Mouse (Mus musculus) liver, embryonic 16.5 days (tissue): ENCODE data around the gene Wfdc15a. TPM values are rescaled to one million over a fixed set of nuclear protein-coding genes. Genes with fewer than 3 reads are reported as not detected.
"Not testable (repeated sequence)": the region's sequence is repeated elsewhere in the genome, so short reads cannot be mapped to it uniquely, and the experiment has no call there.

Experiments used
- ATAC-seq: fragments of 200-750 bp; cut with Nextera tagmentation; 2 replicates; pipeline ENCODE4 v1.8.0; 2017; ENCODE audit warnings: low read depth, mild to moderate bottlenecking, moderate number of reproducible peaks, moderate library complexity
- H3K27ac ChIP-seq: fragments of 300-500 bp; sonication (generic); 2 replicates; pipeline ENCODE4 v1.5.1; 2014; ENCODE audit warnings: mild to moderate bottlenecking, low read length
- H3K27me3 ChIP-seq: fragments of 300-500 bp; sonication (generic); 2 replicates; pipeline ENCODE4 v1.6.1; 2014; ENCODE audit warnings: low read depth, low read length, mixed read lengths; ENCODE audit not compliant: control insufficient read depth, insufficient read depth
- H3K36me3 ChIP-seq: fragments of 300-500 bp; sonication (generic); 2 replicates; pipeline ENCODE4 v1.6.1; 2014; ENCODE audit warnings: mild to moderate bottlenecking; ENCODE audit not compliant: control insufficient read depth, insufficient read depth
- H3K4me1 ChIP-seq: fragments of 300-500 bp; sonication (generic); 2 replicates; pipeline ENCODE4 v1.6.1; 2014; ENCODE audit warnings: low read depth, low read length, mixed read lengths; ENCODE audit not compliant: control insufficient read depth
- H3K4me2 ChIP-seq: fragments of 300-500 bp; sonication (generic); 2 replicates; pipeline ENCODE4 v1.6.1; 2014; ENCODE audit warnings: low read depth, low read length, mixed read lengths
- H3K4me3 ChIP-seq: fragments of 300-500 bp; sonication (generic); 2 replicates; pipeline ENCODE4 v1.5.1; 2014; ENCODE audit warnings: low read depth, mild to moderate bottlenecking, low read length
- H3K9ac ChIP-seq: fragments of 300-500 bp; sonication (generic); 2 replicates; pipeline ENCODE4 v1.6.1; 2014; ENCODE audit warnings: low read depth, low read length
- H3K9me3 ChIP-seq: fragments of 300-500 bp; sonication (generic); replicated peaks from 2 replicates; pipeline ENCODE4 v1.6.1; 2016; ENCODE audit warnings: low read length; ENCODE audit not compliant: control insufficient read depth
- WGBS: fragments of 180-500 bp; shearing (Covaris S2); extraction: QIAGEN DNeasy Blood & Tissue Kit; methylation state at CpG from one replicate; pipeline ENCODE4 v1.1.7; 2014; ENCODE audit not compliant: insufficient replicate concordance; 5-methylcytosine and 5-hydroxymethylcytosine counted together
- polyA plus RNA-seq: library from polyadenylated mRNA; unstranded; fragments of >200 nt; fragmentation: Nextera tagmentation; extraction: Ambion mirVana; gene quantifications from 2 replicates; pipeline ENCODE4 v1.2.1, GENCODE M21; 2015

Wfdc15a gene
- polyA plus RNA-seq, 1 experiment from 2014 or later: not detected

DNA sequence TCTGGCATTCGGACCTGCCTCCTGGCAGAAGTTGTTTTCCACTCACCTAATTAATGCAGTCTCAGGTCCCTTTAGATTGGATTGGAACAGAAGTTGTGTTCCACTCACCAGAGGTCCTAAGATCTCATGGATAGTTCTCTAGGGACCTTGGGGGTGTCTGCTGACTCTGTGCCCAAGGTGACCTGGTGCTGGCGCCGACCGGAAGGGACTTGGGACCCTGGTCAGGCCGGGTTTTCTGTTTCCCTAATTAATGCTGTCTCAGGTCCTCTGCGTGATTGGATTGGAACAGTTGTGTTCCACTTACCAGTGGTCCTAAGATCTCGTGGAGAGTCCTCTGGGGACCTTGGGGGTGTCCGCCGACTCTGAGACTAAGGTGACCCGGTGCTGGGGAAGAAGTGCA, 6.1 kb upstream of the Wfdc15a start:
- 70% methylated on average over 10 of the region's 10 CpGs for WGBS
- ATAC-seq, H3K9ac ChIP-seq: not testable (repeated sequence)

DNA sequence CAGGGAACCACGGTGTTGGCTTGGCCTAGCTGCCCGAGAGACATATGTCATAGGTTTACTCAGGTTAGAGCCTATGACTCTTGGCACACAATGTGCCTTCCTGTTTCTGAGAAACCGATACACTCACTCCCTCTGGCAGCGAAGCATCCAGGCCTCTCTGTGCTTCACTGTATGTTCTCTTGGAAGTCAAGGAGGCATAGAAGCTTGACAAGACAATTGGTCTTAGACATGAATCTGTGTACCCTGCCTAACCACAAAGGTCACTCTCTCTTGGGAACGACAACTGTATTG, 3.3 kb downstream of the Wfdc15a start:
- Histone ChIP-seq H3K36me3 (no peaks in the 10 kb centered on the region), H3K27ac (no peak overlapping the region)
- ATAC-seq: no peak

More for the DNA sequence above, 6.1 kb upstream of the Wfdc15a start:
- not testable (repeated sequence) for H3K36me3 ChIP-seq, H3K27ac ChIP-seq, H3K27me3 ChIP-seq, H3K4me1 ChIP-seq, H3K9me3 ChIP-seq, H3K4me3 ChIP-seq, H3K4me2 ChIP-seq

DNA sequence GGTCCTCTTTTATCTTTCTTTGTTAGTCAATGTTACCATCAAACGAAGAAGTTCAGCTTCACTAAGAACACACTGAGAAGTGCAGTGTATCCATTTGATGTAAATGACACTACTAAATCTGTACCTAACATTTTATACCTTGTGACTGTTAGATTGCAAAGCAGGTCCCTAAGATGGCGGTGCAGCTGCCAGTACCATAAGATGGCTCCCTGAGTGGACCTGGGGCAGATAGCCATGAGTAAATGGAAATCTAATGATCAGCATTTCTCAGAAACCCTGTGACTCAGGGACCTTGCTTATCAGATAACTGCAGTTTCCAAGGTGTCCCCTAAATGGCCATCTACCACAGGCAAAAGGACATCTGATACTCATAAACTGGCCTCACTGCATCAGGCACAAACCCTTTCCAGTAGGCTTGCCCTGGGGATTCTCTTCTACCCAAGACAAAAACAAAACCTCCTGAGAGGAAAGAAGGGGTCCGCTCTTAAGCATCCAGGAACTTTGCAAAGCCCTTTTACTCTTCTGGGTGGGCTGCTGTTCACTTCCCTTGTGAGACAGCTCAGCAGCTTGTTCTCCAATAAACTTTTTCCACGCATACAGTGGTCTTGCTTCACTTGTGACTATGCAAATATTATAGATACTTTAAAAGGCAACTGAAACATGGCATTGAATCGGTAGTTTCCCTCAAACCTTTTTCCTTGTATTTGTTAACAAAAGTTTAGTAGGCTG, 3.8 kb downstream of the Wfdc15a start:
- Histone ChIP-seq H3K27ac (no peak overlapping the region), H3K9me3 (no peaks in the 10 kb centered on the region), H3K4me2 (no peak overlapping the region), H3K4me3 (no peak overlapping the region), H3K36me3 (no peaks in the 10 kb centered on the region), H3K27me3 (no peaks in the 10 kb centered on the region), H3K9ac (no peak overlapping the region), H3K4me1 (no peaks in the 10 kb centered on the region)
- ATAC-seq: no peak
- 59% methylated on average over 5 of the region's 5 CpGs for WGBS

More for the DNA sequence above, 3.3 kb downstream of the Wfdc15a start:
- no peaks in the 10 kb centered on the region for H3K9me3 ChIP-seq
- H3K27me3 ChIP-seq: no peaks in the 10 kb centered on the region
- 67% methylated on average over 5 of the region's 5 CpGs for WGBS
- H3K4me1 ChIP-seq: no peaks in the 10 kb centered on the region
- no peak overlapping the region for H3K4me3 ChIP-seq
- no peak overlapping the region for H3K9ac ChIP-seq
- H3K4me2 ChIP-seq: no peak overlapping the region

DNA sequence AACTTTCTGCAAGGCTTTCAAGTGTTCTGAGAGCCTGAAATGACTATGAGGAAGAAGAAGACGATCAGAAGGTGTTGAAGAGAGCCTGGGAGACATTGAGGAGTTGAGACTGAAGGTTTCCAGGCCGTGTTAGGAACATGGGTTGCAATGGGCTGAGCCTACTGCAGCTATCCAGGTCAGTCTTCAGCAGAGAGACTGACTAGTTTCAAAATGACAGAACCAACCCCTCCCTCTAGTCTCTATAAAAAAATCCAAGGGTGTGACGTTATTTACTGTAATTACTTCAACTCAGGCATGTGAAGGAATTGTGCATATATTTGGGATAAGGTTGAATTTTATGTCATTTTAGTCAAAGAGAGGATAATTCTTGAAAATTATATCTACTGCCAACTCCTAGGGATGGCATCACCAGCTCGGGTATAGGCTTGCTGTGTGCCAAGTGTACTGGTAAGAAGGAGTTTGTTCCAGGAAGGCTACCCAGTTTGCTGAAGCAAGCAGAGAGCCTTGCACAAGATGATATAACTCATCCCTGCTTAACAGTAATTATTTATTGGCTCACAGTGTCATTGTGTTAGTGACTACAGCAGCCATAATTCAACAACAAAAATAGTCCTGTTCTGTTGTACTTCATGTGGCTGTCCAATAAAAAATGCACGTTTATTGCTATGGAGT, 4.8 kb downstream of the Wfdc15a start:
- no peaks in the 10 kb centered on the region for H3K27me3 ChIP-seq
- H3K27ac ChIP-seq: no peak overlapping the region
- H3K9ac ChIP-seq: no peak overlapping the region
- ATAC-seq: no peak
- H3K4me3 ChIP-seq: no peak overlapping the region
- H3K4me1 ChIP-seq: no peaks in the 10 kb centered on the region
- no peaks in the 10 kb centered on the region for H3K36me3 ChIP-seq
- no peak overlapping the region for H3K4me2 ChIP-seq
- H3K9me3 ChIP-seq: no peaks in the 10 kb centered on the region
- WGBS: 46% methylated on average over 5 of the region's 5 CpGs

DNA sequence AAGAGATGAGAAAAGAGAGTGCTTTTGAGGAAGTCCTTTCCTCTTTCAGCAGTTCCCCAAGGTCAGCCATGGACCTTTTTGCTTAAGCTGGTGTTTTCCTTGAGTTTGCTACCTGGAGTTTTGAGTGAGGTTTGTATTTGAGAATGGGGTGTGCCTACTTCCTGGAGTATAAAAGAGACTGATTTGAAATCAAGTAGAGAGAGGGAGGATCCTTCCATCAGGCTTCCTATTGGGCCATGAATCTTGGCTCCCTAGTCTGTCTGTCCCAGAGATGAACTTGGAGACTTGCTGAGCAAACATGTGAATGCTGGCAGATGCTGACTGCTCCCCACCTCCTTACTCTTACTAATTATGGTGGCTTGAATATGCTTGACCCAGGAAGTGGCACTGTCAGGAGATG, 7.7 kb downstream of the Wfdc15a start:
- ATAC-seq: no peak
- Histone ChIP-seq H3K4me3 (no peak overlapping the region), H3K27me3 (no peaks in the 10 kb centered on the region), H3K27ac (no peak overlapping the region), H3K9me3 (no peaks in the 10 kb centered on the region), H3K9ac (no peak overlapping the region), H3K4me2 (no peak overlapping the region), H3K4me1 (no peaks in the 10 kb centered on the region), H3K36me3 (no peaks in the 10 kb centered on the region)

DNA sequence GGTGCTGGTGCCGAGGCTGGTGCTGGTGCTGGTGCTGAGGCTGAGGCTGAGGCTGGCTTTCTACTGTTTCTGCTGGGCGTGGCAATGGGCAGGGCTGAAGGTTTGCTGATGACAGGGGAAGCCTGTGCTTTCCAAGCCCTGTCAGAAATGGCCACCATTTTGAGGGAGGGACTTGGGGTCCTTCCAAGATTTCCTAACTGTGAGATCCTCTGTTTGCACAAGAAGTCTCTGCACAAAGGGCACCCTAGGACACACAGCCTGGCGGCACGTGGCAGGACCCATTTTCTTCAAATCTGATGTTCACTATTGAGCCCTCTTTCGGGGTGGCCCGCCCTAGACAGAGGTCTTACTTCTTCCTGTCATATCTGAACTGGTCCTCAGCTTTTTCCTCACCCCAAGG, 9.4 kb downstream of the Wfdc15a start, which contains the start of gene Wfdc12:
Gene Wfdc12 (minus strand): TSS at position 33 of the 400 bp plus-strand sequence.
- no peaks in the 10 kb centered on the region for H3K9me3 ChIP-seq
- H3K27me3 ChIP-seq: no peaks in the 10 kb centered on the region

DNA sequence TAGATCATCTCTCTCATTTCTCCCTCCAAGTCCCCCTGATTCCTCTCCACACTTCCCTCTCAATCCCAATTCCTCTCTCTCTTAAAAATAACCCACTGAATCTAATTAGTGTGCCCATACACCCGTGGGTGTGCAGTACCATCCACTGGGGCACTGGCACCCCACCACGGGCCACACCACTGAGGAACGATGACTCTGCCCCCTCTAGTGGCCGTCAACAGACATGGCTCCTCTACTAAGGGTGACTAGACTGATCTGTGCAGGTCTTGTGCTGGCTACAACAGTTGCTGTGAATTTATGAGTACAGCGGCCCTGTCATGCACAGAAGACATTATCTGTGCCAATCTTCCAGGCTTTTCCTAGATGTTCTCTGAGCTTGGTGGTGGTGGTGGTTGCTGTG, 11.2 kb downstream of the Wfdc15a start:
- no peak for ATAC-seq
- Histone ChIP-seq H3K4me3 (no peak overlapping the region), H3K4me2 (no peak overlapping the region), H3K27me3 (no peaks in the 10 kb centered on the region), H3K9ac (no peak overlapping the region), H3K36me3 (no peaks in the 10 kb centered on the region), H3K27ac (no peak overlapping the region), H3K4me1 (no peaks in the 10 kb centered on the region), H3K9me3 (no peaks in the 10 kb centered on the region)
- WGBS: 20% methylated on average over 5 of the region's 5 CpGs

More for the DNA sequence above, 9.4 kb downstream of the Wfdc15a start, which contains the start of gene Wfdc12:
- 63% methylated on average over 6 of the region's 6 CpGs for WGBS
- no peak within 1 kb of the TSS for H3K9ac ChIP-seq
- H3K27ac ChIP-seq: no peak within 1 kb of the TSS
- H3K4me3 ChIP-seq: no peak within 1 kb of the TSS
- H3K4me2 ChIP-seq: no peak within 1 kb of the TSS
- H3K36me3 ChIP-seq: no peaks in the 10 kb centered on the region
- no peak for ATAC-seq
- no peaks in the 10 kb centered on the region for H3K4me1 ChIP-seq

DNA sequence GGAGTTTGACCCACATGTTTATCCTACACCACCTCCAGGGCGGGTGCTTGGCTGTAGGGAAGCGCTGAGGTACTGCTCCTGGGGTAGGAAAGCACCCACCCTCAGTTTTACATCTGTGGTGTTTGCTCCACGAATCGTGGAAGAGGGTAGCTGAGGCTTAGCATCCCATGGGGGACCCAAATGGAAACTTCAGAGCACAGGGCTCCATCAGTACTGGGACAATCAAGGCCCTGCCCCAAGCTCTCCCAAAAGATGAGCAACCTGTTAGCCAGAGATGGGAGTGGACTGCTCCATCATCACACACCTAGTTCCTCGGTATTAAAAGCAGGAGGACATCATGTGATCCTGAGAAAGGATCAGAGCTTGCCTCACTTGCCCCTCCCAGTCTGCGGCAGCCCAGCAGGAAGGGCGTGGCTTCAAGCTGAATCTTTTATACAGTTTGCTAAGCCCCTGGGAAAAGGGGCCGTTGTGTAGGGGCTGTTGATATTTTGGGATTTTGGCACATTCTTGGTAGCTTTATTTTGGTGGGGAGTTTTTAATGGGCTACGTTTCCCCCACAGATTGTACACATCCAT, 15.7 kb downstream of the Wfdc15a start:
- Histone ChIP-seq H3K4me3 (no peak overlapping the region), H3K9ac (no peak overlapping the region), H3K27ac (no peak overlapping the region), H3K4me2 (no peak overlapping the region), H3K27me3 (no peaks in the 10 kb centered on the region), H3K9me3 (no peaks in the 10 kb centered on the region), H3K4me1 (no peaks in the 10 kb centered on the region), H3K36me3 (no peaks in the 10 kb centered on the region)
- 37% methylated on average over 9 of the region's 9 CpGs for WGBS
- ATAC-seq: no peak

DNA sequence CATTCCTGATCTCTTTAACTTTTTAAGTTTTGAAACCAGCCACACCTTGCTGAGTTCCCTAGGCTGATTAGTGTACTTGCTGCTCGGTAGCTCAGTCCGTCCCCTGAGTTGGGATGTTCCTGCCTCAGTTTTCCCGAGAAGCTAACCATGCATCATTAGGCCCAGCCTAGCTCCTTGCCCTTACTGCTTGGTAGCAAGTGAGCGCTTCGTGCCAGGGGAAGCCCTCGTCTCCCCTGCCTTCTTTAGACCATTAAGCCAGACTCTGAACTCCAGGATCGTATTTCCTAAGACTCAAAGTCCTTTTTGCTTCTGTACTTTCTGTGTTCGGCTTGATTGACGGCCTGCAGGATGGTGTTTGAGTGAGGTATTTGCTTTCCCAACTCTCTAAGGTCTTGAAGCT, 16.6 kb downstream of the Wfdc15a start:
- Histone ChIP-seq H3K4me3 (no peak overlapping the region), H3K27me3 (no peaks in the 10 kb centered on the region), H3K4me1 (no peaks in the 10 kb centered on the region), H3K36me3 (no peaks in the 10 kb centered on the region), H3K9me3 (no peaks in the 10 kb centered on the region), H3K9ac (no peak overlapping the region), H3K4me2 (no peak overlapping the region), H3K27ac (no peak overlapping the region)
- WGBS: 61% methylated on average over 9 of the region's 9 CpGs
- ATAC-seq: no peak
